Mouse (Mus musculus) brain, embryonic 14.5 days (tissue): ENCODE data around the gene Pik3r6.

Experiments used
- CTCF ChIP-seq: fragments of 200-500 bp; IDR thresholded peaks from 2 replicates; pipeline ENCODE4 v1.5.1; 2012; ENCODE audit warnings: inconsistent platforms, mild to moderate bottlenecking, moderate library complexity, borderline replicate concordance; ENCODE audit not compliant: insufficient read depth, insufficient read length; ENCODE audit errors: extremely low read depth
- POLR2A ChIP-seq: fragments of 200-500 bp; IDR thresholded peaks from 2 replicates; pipeline ENCODE4 v1.6.1; 2012; ENCODE audit warnings: mild to moderate bottlenecking, inconsistent platforms, borderline replicate concordance; ENCODE audit not compliant: poor library complexity, insufficient read depth, insufficient read length, severe bottlenecking; ENCODE audit errors: extremely low read depth

DNA sequence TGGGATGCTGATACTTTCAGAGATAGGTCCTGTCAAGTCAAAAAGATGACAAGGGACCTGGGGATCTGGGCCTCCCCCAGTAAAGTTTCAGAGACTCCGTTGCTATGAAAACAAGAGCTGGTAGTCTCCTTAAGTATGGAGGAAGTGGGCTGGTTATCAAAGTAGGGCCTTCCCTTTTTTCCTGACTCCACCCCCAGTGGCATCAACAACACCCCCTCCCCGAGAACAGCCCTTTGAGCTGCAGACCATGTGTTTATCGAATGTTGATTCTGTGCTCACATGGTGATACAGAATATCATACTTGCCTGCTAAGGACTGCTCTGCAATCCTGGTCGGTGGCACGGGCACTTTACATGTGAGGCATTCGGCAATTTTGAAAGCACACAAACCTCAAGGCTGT is 19.6 kb upstream of the Pik3r6 start:
- TF ChIP-seq POLR2A (no peak), CTCF (no peak)
